In genomic region chr4:98003323-98004107, GRCm38 (mm10) we compare ENCODE assay signal across 7 mouse cellular contexts.
DNase-seq lines count a peak whose midpoint lies in the region; ATAC-seq lines count a peak whose summit lies in the region.

No protein-coding gene starts in this region.

- peak overlapping the region; percentile 39; the same call in 1 of the 2 replicates for H3K9ac ChIP-seq in forebrain, embryonic 11.5 days (ENCODE audit: low read length)
- 0 out of 2 replicates have a peak overlapping the region, but pooled peaks have one; percentile 2 for H3K9ac ChIP-seq in hindbrain, embryonic 13.5 days
- H3K9ac ChIP-seq in limb, embryonic 15.5 days, result no peak overlapping the region

- H3K36me3 ChIP-seq in forebrain, embryonic 11.5 days (ENCODE audit: control insufficient read depth, insufficient read depth, low read length), result no peaks in the 10 kb centered on the region
- H3K36me3 ChIP-seq in hindbrain, embryonic 13.5 days, result no peaks in the 10 kb centered on the region; the same call in 1 of the 2 replicates
- peaks cover 6% of the 10 kb centered on the region; the same call in 1 of the 2 replicates for H3K36me3 ChIP-seq in limb, embryonic 15.5 days

- 24% methylated on average over 12 of the region's 12 CpGs for WGBS in forebrain, embryonic 11.5 days
- 20% methylated on average over 12 of the region's 12 CpGs for WGBS in hindbrain, embryonic 13.5 days
- WGBS in limb, embryonic 15.5 days, result 16% methylated on average over 12 of the region's 12 CpGs

- H3K9me3 ChIP-seq in forebrain, embryonic 11.5 days (ENCODE audit: control insufficient read depth, low read length), result no peaks in the 10 kb centered on the region
- H3K9me3 ChIP-seq in hindbrain, embryonic 13.5 days, result no peaks in the 10 kb centered on the region
- no peaks in the 10 kb centered on the region for H3K9me3 ChIP-seq in limb, embryonic 15.5 days

- ATAC-seq in forebrain, embryonic 11.5 days (replicated peaks; ENCODE audit: low FRiP score), result peak; percentile 85
- peak; percentile 63 for ATAC-seq in hindbrain, embryonic 13.5 days (ENCODE audit: low FRiP score)
- peak; percentile 50; the same call in 1 of the 2 replicates for ATAC-seq in limb, embryonic 15.5 days (ENCODE audit: insufficient number of reproducible peaks, low FRiP score, low TSS enrichment, low read depth)
- ATAC-seq in erythroblast, adult 5-6 weeks (replicated peaks; ENCODE audit: low FRiP score, poor library complexity, severe bottlenecking), result no peak

- H3K4me2 ChIP-seq in forebrain, embryonic 11.5 days (ENCODE audit: low read depth, low read length, severe bottlenecking), result no peak overlapping the region
- H3K4me2 ChIP-seq in hindbrain, embryonic 13.5 days, result no peak overlapping the region; the same call in 1 of the 2 replicates
- H3K4me2 ChIP-seq in limb, embryonic 15.5 days, result peak overlapping the region; percentile 17; the same call in 1 of the 2 replicates

- no peaks in the 10 kb centered on the region for H3K27me3 ChIP-seq in forebrain, embryonic 11.5 days (ENCODE audit: control insufficient read depth, insufficient read depth, low read length)
- no peaks in the 10 kb centered on the region for H3K27me3 ChIP-seq in hindbrain, embryonic 13.5 days
- H3K27me3 ChIP-seq in limb, embryonic 15.5 days, result no peaks in the 10 kb centered on the region

- peak overlapping the region; percentile 80 for H3K27ac ChIP-seq in forebrain, embryonic 11.5 days (ENCODE audit: low read depth, low read length)
- H3K27ac ChIP-seq in hindbrain, embryonic 13.5 days, result peak overlapping the region; percentile 82
- H3K27ac ChIP-seq in limb, embryonic 15.5 days, result peak overlapping the region; percentile 89

- no peak overlapping the region for H3K4me3 ChIP-seq in forebrain, embryonic 11.5 days (ENCODE audit: low read depth, low read length)
- H3K4me3 ChIP-seq in hindbrain, embryonic 13.5 days, result no peak overlapping the region
- H3K4me3 ChIP-seq in limb, embryonic 15.5 days, result peak overlapping the region; percentile 5; the same call in 1 of the 2 replicates

- DNase-seq in embryo, embryonic 11 days, result peak; percentile 55
- no peak for DNase-seq in forebrain, embryonic 11.5 days (ENCODE audit: low spot score)
- peak; percentile 46 for DNase-seq in neural tube, embryonic 10.5 days (ENCODE audit: extremely low spot score, low spot score)
- DNase-seq in ovary, adult 18-20 months (ENCODE audit: low spot score), result no peak

- peaks cover 14% of the 10 kb centered on the region; the same call in 1 of the 2 replicates for H3K4me1 ChIP-seq in forebrain, embryonic 11.5 days (replicated peaks; ENCODE audit: control insufficient read depth, insufficient read depth, low read length)
- H3K4me1 ChIP-seq in hindbrain, embryonic 13.5 days (replicated peaks), result peaks cover 40% of the 10 kb centered on the region
- peaks cover 30% of the 10 kb centered on the region for H3K4me1 ChIP-seq in limb, embryonic 15.5 days

Comparison
In these comparisons a context has a peak if more than half of its experiments do, and no peak if none do; other contexts are left out.
1. DNase-seq: peak in embryo, embryonic 11 days (single experiment) and neural tube, embryonic 10.5 days (single experiment); none in forebrain, embryonic 11.5 days (single experiment) and ovary, adult 18-20 months (single experiment).
2. Peak in every context shown above with its lines, with median percentiles within 50 percentile points of each other: H3K27ac ChIP-seq.